Mouse (Mus musculus): ENCODE results near the gene Ufsp2.

DNA sequence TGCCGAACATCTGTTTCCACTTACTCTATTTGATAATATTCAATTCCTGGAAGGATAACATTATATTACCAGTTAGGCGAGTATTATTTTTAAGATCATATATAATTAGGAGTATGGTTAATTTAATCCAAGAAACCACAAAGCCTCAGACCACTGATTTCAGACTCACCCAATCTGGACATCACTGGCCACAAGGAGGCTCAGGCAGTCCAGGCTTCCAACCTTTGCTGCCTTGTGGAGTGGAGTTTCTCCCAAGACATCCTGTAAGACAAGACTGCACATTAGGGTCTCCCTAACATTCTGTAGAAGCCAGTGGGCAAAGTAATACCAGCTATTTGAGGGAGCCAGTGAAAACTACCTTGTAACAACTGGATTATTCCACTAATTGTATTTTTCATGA, 22.9 kb downstream of the Ufsp2 start:
- TF ChIP-seq POLR2A (IDR thresholded peaks at IDR 0.05; ENCODE audit: borderline replicate concordance, extremely low read depth, insufficient read depth, insufficient read length, poor library complexity, severe bottlenecking), result no peak
- peak; percentile 14; the same call in 1 of the 2 replicates for TF ChIP-seq CTCF (IDR thresholded peaks at IDR 0.05; ENCODE audit: borderline replicate concordance, extremely low read depth, insufficient read depth, insufficient read length)

All from brain, embryonic 14.5 days (tissue).